Mouse (Mus musculus) heart, embryonic 10.5 days (tissue): ENCODE data around the gene Hoxa7. TPM values are rescaled to one million over a fixed set of nuclear protein-coding genes. Genes with fewer than 3 reads are reported as not detected.
A peak's percentile ranks its signal among the peaks of the same experiment; 100 is the strongest.

Experiments
- DNase-seq: peaks from one replicate; pipeline ENCODE4 v3.0.0-alpha.2; 2017; ENCODE audit warnings: low spot score
- H3K27ac ChIP-seq: fragments of 300-500 bp; sonication (generic); 2 replicates; pipeline ENCODE4 v1.5.1; 2016; ENCODE audit warnings: mild to moderate bottlenecking
- H3K27me3 ChIP-seq: fragments of 300-500 bp; sonication (generic); 2 replicates; pipeline ENCODE4 v1.6.1; 2016; ENCODE audit warnings: mild to moderate bottlenecking; ENCODE audit not compliant: poor library complexity, insufficient read depth, severe bottlenecking
- H3K36me3 ChIP-seq: fragments of 300-500 bp; sonication (generic); 2 replicates; pipeline ENCODE4 v1.6.1; 2016; ENCODE audit warnings: mild to moderate bottlenecking, moderate library complexity
- H3K4me1 ChIP-seq: fragments of 300-500 bp; sonication (generic); 2 replicates; pipeline ENCODE4 v1.6.1; 2016; ENCODE audit warnings: mild to moderate bottlenecking
- H3K4me3 ChIP-seq: fragments of 300-500 bp; sonication (generic); 2 replicates; pipeline ENCODE4 v1.5.1; 2016; ENCODE audit warnings: mild to moderate bottlenecking, moderate library complexity
- H3K9me3 ChIP-seq: fragments of 300-500 bp; sonication (generic); 2 replicates; pipeline ENCODE4 v1.6.1; 2016; ENCODE audit warnings: mild to moderate bottlenecking, moderate library complexity
- WGBS: fragments of 180-500 bp; shearing (Covaris S2); methylation state at CpG from one replicate; pipeline ENCODE4 v1.1.7; 2016; 5-methylcytosine and 5-hydroxymethylcytosine counted together
- microRNA counts: library from miRNA; unstranded; fragments of <30 nt; microRNA quantifications from one replicate; lab custom pipeline; 2017
- microRNA-seq: library from miRNA; unstranded; fragments of <30 nt; microRNA quantifications from one replicate; pipeline ENCODE4, GENCODE M21; 2017
- polyA plus RNA-seq: library from polyadenylated mRNA; unstranded; fragments of >200 nt; fragmentation: Nextera tagmentation; extraction: Ambion mirVana; gene quantifications from 2 replicates; pipeline ENCODE4 v1.2.1, GENCODE M21; 2016

The Hoxa7 gene
- polyA plus RNA-seq, 1 experiment from 2014 or later: 2.5 TPM

- peak within 1 kb of the TSS; percentile 88 for H3K27ac ChIP-seq
- peak within 1 kb of the TSS; percentile 58 for H3K4me3 ChIP-seq
- H3K27me3 ChIP-seq: peaks cover 96% of the 10 kb centered on the region
- no peaks in the 10 kb centered on the region for H3K36me3 ChIP-seq
- WGBS: under 1% methylated on average over 25 of the region's 25 CpGs
- DNase-seq: peak; percentile 72
- H3K9me3 ChIP-seq: no peaks in the 10 kb centered on the region
- H3K4me1 ChIP-seq: peaks cover 33% of the 10 kb centered on the region
Observed at GRCm38 (mm10) chr6:52164626-52165440, 56.8 kb downstream of the Hoxa7 start, which contains the start of gene Hoxa2. Gene Hoxa2 (minus strand): TSS chr6:52164831.

MicroRNAs encoded within 50 kb of the gene (microRNA counts, 519-probe panel; counts per million panel counts)
- microRNA mmu-miR-196b (lab: Ali Mortazavi, UCI): 4,047 counts per million, percentile 22 among the panel's probes with 10 or more counts

Small RNA genes within 50 kb of the gene (microRNA-seq; reads per million reads assigned to microRNA genes)
- 399 reads per million, percentile 69 among the genes with 10 or more reads in this experiment for gene Mir196b

Other genes with a start within 250 kb of the Hoxa7 start
- 11.8 and 26.4 TPM in 2 replicates for gene Skap2, start 209.3 kb downstream of the Hoxa7 start, polyA plus RNA-seq
- 1.00 and 4.1 TPM in 2 replicates for gene Hoxa1, start 63.5 kb downstream of the Hoxa7 start, polyA plus RNA-seq
- 4.3 and 10.3 TPM in 2 replicates for gene Hoxa2, start 57.0 kb downstream of the Hoxa7 start, polyA plus RNA-seq
- gene 5730596B20Rik, start 44.4 kb downstream of the Hoxa7 start, polyA plus RNA-seq: 0.07 and 1.5 TPM in 2 replicates
- 0.17 and 1.4 TPM in 2 replicates for gene Hoxa4, start 30.1 kb downstream of the Hoxa7 start, polyA plus RNA-seq
- 0.58 and 6.0 TPM in 2 replicates for gene Hoxa5, start 17.3 kb downstream of the Hoxa7 start, polyA plus RNA-seq
- 0.30 TPM in 1 of 2 replicates, not detected in the other for gene Hoxa6, start 13.1 kb downstream of the Hoxa7 start, polyA plus RNA-seq
- gene Hoxa3, start 8.5 kb downstream of the Hoxa7 start, polyA plus RNA-seq: 0.57 and 3.7 TPM in 2 replicates
- gene Gm28308, start 8.5 kb downstream of the Hoxa7 start, polyA plus RNA-seq: not detected in 2 replicates
- 0.37 and 5.6 TPM in 2 replicates for gene Hoxa9, start 9.2 kb upstream of the Hoxa7 start, polyA plus RNA-seq
- 0.30 and 3.6 TPM in 2 replicates for gene Hoxa10, start 19.0 kb upstream of the Hoxa7 start, polyA plus RNA-seq
- 0.06 and 1.7 TPM in 2 replicates for gene Hoxa11, start 24.0 kb upstream of the Hoxa7 start, polyA plus RNA-seq
- not detected in 2 replicates for gene Hoxa13, start 39.0 kb upstream of the Hoxa7 start, polyA plus RNA-seq
- 0.10 TPM in 1 of 2 replicates, not detected in the other for gene Evx1, start 91.6 kb upstream of the Hoxa7 start, polyA plus RNA-seq